Mouse (Mus musculus): ENCODE measurements around the gene Git1.

GRCm38 (mm10) chr11:77545261-77545660, 51.9 kb downstream of the Git1 start:
- no peak for TF ChIP-seq CTCF (IDR thresholded peaks at IDR 0.05; ENCODE audit: extremely low read depth, insufficient read depth, insufficient read length, insufficient replicate concordance)
- TF ChIP-seq POLR2A (IDR thresholded peaks at IDR 0.05; ENCODE audit: low read depth, low read length), result no peak
